Mouse (Mus musculus) stomach, postnatal 0 days (tissue): ENCODE results near the gene Aagab.

ENCODE experiments used
- CTCF ChIP-seq: IDR thresholded peaks from 2 replicates; pipeline ENCODE4 v1.5.1; 2016; ENCODE audit warnings: antibody characterized with exemption, low read depth, mild to moderate bottlenecking, moderate library complexity
- EP300 ChIP-seq: optimal IDR thresholded peaks from 2 replicates; pipeline ENCODE3; 2016; ENCODE audit warnings: antibody characterized with exemption

GRCm38 (mm10) chr9:63636113-63636512 lies 33.7 kb downstream of the Aagab start:
- no peak for TF ChIP-seq CTCF
- TF ChIP-seq EP300, result no peak
